Mouse (Mus musculus): Measurements from ENCODE around the gene Ptafr. TPM values are rescaled to one million over a fixed set of nuclear protein-coding genes. Genes with fewer than 3 reads are reported as not detected.

The Ptafr gene
- polyA plus RNA-seq (2015; fragmentation: Nextera tagmentation; extraction: Ambion mirVana) = 4.7 and 5.2 TPM in 2 replicates

GRCm38 (mm10) chr4:132563965-132564364 lies at the start of gene Ptafr:
TSS of gene Ptafr (plus strand) at chr4:132564067.
- Histone ChIP-seq H3K4me1 (replicated peaks; ENCODE audit: control insufficient read depth, insufficient read depth, low read length) (0 out of 2 replicates have a peak, but pooled peaks cover 4% of the 10 kb centered on the region), H3K36me3 (ENCODE audit: control insufficient read depth, insufficient read depth) (no peaks in the 10 kb centered on the region; the same call in 1 of the 2 replicates), H3K27me3 (replicated peaks; ENCODE audit: control insufficient read depth, insufficient read depth, low read length) (no peaks in the 10 kb centered on the region), H3K4me2 (replicated peaks; ENCODE audit: low read depth) (peak within 1 kb of the TSS; percentile 28; the same call in 1 of the 2 replicates), H3K9ac (ENCODE audit: low read depth, low read length) (no peak within 1 kb of the TSS), H3K4me3 (ENCODE audit: low read depth, low read length) (no peak within 1 kb of the TSS), H3K27ac (ENCODE audit: low read depth, low read length) (peak within 1 kb of the TSS; percentile 28), H3K9me3 (ENCODE audit: control insufficient read depth) (no peaks in the 10 kb centered on the region)
- 0 out of 2 replicates have a peak, but pooled peaks have one; percentile 10 for TF ChIP-seq CTCF (IDR thresholded peaks at IDR 0.05; ENCODE audit: low read depth)
- no peak for ATAC-seq
- WGBS = 34% methylated on average over 4 of the region's 4 CpGs

DNA sequence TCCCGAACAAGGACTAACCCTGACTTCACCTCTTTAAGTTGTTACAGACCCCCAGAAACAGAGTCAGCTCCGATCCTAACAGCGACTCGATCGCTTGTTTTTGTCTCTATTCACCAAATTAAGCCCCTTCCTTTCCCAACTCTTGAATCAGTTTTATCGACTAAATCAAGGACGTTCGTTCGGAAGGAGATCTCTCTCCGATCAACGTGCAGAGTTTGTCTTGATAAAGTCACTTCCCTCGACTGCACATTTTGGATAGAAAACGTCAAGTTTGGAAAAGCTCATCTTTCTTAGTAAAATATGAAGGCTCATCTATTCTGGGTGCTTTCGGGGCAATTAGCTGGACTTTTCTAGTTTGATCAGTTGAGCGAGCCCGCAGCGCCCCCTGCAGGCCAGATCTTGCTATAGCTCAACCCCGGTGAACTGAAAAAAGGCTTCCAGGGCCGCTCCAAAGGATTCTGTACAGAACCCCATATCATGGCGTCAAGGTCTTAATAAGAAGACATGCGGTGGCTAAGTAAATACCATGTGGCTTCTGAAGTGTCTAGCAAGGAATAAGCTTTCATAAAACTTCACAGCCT lies 49.2 kb upstream of the Ptafr start:
- Histone ChIP-seq H3K27me3 (replicated peaks; ENCODE audit: control insufficient read depth, insufficient read depth, low read length) (no peaks in the 10 kb centered on the region), H3K4me3 (ENCODE audit: low read depth, low read length) (peak overlapping the region; percentile 41), H3K27ac (ENCODE audit: low read depth, low read length) (peak overlapping the region; percentile 43), H3K4me2 (replicated peaks; ENCODE audit: low read depth) (peak overlapping the region; percentile 68), H3K9me3 (ENCODE audit: control insufficient read depth) (no peaks in the 10 kb centered on the region), H3K9ac (ENCODE audit: low read depth, low read length) (peak overlapping the region; percentile 46), H3K4me1 (replicated peaks; ENCODE audit: control insufficient read depth, insufficient read depth, low read length) (no peaks in the 10 kb centered on the region; the same call in 1 of the 2 replicates), H3K36me3 (ENCODE audit: control insufficient read depth, insufficient read depth) (no peaks in the 10 kb centered on the region)
- no peak for ATAC-seq
- TF ChIP-seq CTCF (IDR thresholded peaks at IDR 0.05; ENCODE audit: low read depth) = peak; percentile 89
- WGBS = 2% methylated on average over 21 of the region's 21 CpGs

DNA sequence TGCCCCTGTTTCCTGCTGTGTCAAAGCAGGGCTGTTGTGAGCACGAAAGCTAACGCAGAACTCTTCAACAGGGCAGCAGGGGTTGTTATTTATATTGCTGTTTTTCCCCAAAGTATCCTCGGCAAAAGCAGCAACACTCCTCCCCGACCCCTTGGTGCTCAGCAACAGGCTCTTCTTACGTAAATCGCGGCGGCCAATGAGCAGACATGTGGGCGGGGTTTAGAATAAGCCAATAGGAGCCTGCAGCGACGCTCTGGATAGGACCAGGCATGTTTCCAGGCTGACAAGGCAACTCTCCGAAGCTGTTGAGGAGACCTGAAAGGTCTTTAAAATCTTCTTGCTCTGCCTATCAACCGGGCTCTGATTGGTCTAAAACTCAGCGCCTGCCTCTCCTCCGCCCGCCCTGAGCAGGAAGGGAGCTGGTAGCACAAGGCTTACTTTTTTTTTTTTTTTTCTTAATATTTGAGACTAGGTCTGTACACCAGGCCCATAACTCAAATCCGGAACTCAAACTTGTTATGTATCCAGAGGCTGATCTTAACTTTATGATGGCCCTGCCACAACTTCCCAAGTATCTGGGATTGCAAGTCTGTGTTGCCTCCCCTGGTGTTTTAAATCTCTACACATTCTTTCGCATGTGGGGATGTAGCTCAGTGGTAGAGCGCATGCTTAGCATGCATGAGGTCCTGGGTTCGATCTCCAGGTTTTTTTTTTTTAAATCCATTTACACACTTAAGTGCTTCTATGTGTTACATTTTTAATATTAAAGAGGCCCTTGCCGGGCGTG lies 48.3 kb upstream of the Ptafr start:
- Histone ChIP-seq H3K27me3 (replicated peaks; ENCODE audit: control insufficient read depth, insufficient read depth, low read length) (no peaks in the 10 kb centered on the region), H3K4me3 (ENCODE audit: low read depth, low read length) (peak overlapping the region; percentile 41), H3K4me1 (replicated peaks; ENCODE audit: control insufficient read depth, insufficient read depth, low read length) (no peaks in the 10 kb centered on the region; the same call in 1 of the 2 replicates), H3K9me3 (ENCODE audit: control insufficient read depth) (no peaks in the 10 kb centered on the region), H3K4me2 (replicated peaks; ENCODE audit: low read depth) (peak overlapping the region; percentile 68), H3K27ac (ENCODE audit: low read depth, low read length) (peak overlapping the region; percentile 43), H3K9ac (ENCODE audit: low read depth, low read length) (no peak overlapping the region), H3K36me3 (ENCODE audit: control insufficient read depth, insufficient read depth) (no peaks in the 10 kb centered on the region)
- TF ChIP-seq CTCF (IDR thresholded peaks at IDR 0.05; ENCODE audit: low read depth) = no peak
- WGBS = 20% methylated on average over 22 of the region's 22 CpGs
- peak; percentile 84 for ATAC-seq

- no peaks in the 10 kb centered on the region for H3K27me3 ChIP-seq (replicated peaks; ENCODE audit: control insufficient read depth, insufficient read depth, low read length)
- H3K4me3 ChIP-seq (ENCODE audit: low read depth, low read length) = no peak overlapping the region
- H3K4me1 ChIP-seq (replicated peaks; ENCODE audit: control insufficient read depth, insufficient read depth, low read length) = no peaks in the 10 kb centered on the region; the same call in 1 of the 2 replicates
- ATAC-seq = peak; percentile 67
- no peaks in the 10 kb centered on the region for H3K36me3 ChIP-seq (ENCODE audit: control insufficient read depth, insufficient read depth)
- peak overlapping the region; percentile 65 for H3K27ac ChIP-seq (ENCODE audit: low read depth, low read length)
- WGBS = 33% methylated on average over 8 of the region's 8 CpGs
- no peak for TF ChIP-seq CTCF (IDR thresholded peaks at IDR 0.05; ENCODE audit: low read depth)
- H3K9me3 ChIP-seq (ENCODE audit: control insufficient read depth) = no peaks in the 10 kb centered on the region
- H3K9ac ChIP-seq (ENCODE audit: low read depth, low read length) = no peak overlapping the region
- H3K4me2 ChIP-seq (replicated peaks; ENCODE audit: low read depth) = 0 out of 2 replicates have a peak overlapping the region, but pooled peaks have one; percentile 4
These were observed 45.8 kb upstream of the Ptafr start for GRCm38 (mm10) chr4:132518066-132518465.

DNA sequence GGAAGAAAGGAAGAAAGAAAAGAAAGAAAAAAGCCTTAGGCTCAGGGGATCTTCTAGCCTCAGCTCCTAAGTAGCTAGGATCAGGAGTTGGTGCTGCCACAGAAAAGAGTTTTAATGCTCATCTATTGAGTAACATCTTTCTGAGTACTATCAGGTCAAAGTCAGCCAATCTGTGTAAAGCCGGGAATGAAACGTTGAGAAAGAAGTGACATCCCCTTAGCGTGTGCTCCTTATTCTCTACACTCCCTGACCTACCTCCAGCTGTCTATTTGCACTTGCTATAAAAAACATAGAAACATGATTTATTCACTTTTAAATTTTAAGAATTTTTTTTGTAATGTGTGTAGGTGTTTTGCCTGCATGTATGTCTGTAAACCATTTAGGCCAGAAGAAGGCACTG lies 44.7 kb upstream of the Ptafr start:
- Histone ChIP-seq H3K36me3 (ENCODE audit: control insufficient read depth, insufficient read depth) (no peaks in the 10 kb centered on the region), H3K9me3 (ENCODE audit: control insufficient read depth) (no peaks in the 10 kb centered on the region), H3K9ac (ENCODE audit: low read depth, low read length) (no peak overlapping the region), H3K4me1 (replicated peaks; ENCODE audit: control insufficient read depth, insufficient read depth, low read length) (peaks cover under 1% of the 10 kb centered on the region; the same call in 1 of the 2 replicates), H3K4me2 (replicated peaks; ENCODE audit: low read depth) (no peak overlapping the region), H3K4me3 (ENCODE audit: low read depth, low read length) (no peak overlapping the region), H3K27ac (ENCODE audit: low read depth, low read length) (no peak overlapping the region), H3K27me3 (replicated peaks; ENCODE audit: control insufficient read depth, insufficient read depth, low read length) (no peaks in the 10 kb centered on the region)
- ATAC-seq = no peak
- no peak for TF ChIP-seq CTCF (IDR thresholded peaks at IDR 0.05; ENCODE audit: low read depth)
- WGBS = 55% methylated on average over 3 of the region's 3 CpGs

GRCm38 (mm10) chr4:132524321-132524741 lies 39.5 kb upstream of the Ptafr start:
- H3K4me2 ChIP-seq (replicated peaks; ENCODE audit: low read depth) = peak overlapping the region; percentile 21; the same call in 1 of the 2 replicates
- peak; percentile 46 for TF ChIP-seq CTCF (IDR thresholded peaks at IDR 0.05; ENCODE audit: low read depth)
- no peaks in the 10 kb centered on the region for H3K9me3 ChIP-seq (ENCODE audit: control insufficient read depth)
- H3K4me1 ChIP-seq (replicated peaks; ENCODE audit: control insufficient read depth, insufficient read depth, low read length) = peaks cover 9% of the 10 kb centered on the region
- ATAC-seq = no peak
- H3K27ac ChIP-seq (ENCODE audit: low read depth, low read length) = peak overlapping the region; percentile 62
- WGBS = 21% methylated on average over 11 of the region's 11 CpGs
- peak overlapping the region; percentile 17; the same call in 1 of the 2 replicates for H3K9ac ChIP-seq (ENCODE audit: low read depth, low read length)
- no peak overlapping the region for H3K4me3 ChIP-seq (ENCODE audit: low read depth, low read length)
- H3K27me3 ChIP-seq (replicated peaks; ENCODE audit: control insufficient read depth, insufficient read depth, low read length) = no peaks in the 10 kb centered on the region
- no peaks in the 10 kb centered on the region for H3K36me3 ChIP-seq (ENCODE audit: control insufficient read depth, insufficient read depth)

Data from intestine, postnatal 0 days (tissue).